Mouse (Mus musculus): ENCODE results near the gene Smarcd1. TPM values are rescaled to one million over a fixed set of nuclear protein-coding genes. Genes with fewer than 3 reads are reported as not detected.

Smarcd1 gene
- polyA plus RNA-seq, 1 experiment from 2014 or later, result 21.9 TPM

DNA sequence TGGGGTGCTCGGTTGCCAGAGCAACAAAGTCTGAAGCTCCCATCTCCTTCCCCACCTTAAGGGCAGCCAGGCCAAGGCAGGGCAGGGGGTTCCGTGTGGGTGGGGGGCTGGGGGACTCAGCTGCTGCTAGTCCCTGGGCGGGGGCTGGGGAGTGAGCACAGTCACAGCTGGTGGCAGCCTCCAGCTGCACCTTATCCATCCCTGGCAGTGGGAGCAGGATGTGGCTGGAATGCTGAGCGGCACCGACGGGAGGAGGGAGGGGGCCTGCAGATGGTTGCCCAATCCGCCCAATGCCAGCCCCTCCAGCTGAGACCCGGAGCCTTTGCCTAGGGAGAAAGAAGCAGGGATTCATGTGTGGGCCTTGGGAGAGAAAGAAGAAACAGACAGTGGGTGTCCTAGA, 24.8 kb upstream of the Smarcd1 start:
- WGBS, result 40% methylated on average over 8 of the region's 8 CpGs
- no peak for ATAC-seq (replicated peaks; ENCODE audit: extremely low read depth, insufficient read depth, low FRiP score)

DNA sequence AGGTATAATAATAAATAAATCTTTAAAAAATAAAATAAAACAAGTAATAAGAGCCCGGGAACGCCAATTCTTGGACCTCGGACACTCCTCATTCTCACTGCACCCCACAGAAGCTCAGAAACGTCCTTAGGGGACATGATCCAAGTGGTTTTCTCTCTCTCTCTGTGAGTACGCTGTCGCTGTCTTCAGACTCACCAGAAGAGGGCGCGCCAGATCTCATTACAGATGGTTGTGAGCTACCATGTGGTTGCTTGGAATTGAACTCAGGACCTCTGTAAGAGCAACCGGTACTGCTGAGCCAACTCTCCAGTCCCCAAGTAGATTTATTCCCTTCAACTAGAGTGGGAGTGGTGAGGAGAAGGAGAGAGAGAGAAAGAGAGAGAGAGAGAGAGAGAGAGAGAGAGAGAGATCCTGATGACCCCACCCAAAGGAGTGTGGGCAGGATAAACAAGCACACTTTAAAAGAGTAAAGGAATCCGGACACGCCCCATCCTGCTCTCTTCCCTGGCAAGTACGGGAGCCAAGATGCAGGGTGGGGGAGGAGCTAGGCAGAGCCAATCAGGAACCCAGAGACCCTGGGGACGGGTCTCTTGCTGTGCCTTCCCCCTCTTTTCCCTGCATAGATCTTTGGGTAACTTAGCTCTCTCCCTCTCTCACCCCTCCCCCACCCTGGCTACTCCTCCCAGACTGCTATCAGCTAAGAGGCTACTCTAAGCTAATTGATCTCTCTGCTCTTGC, 23.7 kb upstream of the Smarcd1 start:
- Histone ChIP-seq H3K9ac (ENCODE audit: low read length) (no peak overlapping the region), H3K4me1 (ENCODE audit: control insufficient read depth, insufficient read depth, low read length) (no peaks in the 10 kb centered on the region; the same call in 1 of the 2 replicates), H3K27ac (ENCODE audit: low read length) (no peak overlapping the region), H3K4me3 (ENCODE audit: low read length) (no peak overlapping the region), H3K27me3 (ENCODE audit: control insufficient read depth, insufficient read depth, low read length) (peaks cover 17% of the 10 kb centered on the region), H3K9me3 (replicated peaks; ENCODE audit: control insufficient read depth, low read length) (no peaks in the 10 kb centered on the region), H3K4me2 (ENCODE audit: low read depth, low read length) (no peak overlapping the region), H3K36me3 (ENCODE audit: control insufficient read depth, insufficient read depth) (no peaks in the 10 kb centered on the region)
- ATAC-seq (replicated peaks; ENCODE audit: extremely low read depth, insufficient read depth, low FRiP score), result no peak
- 14% methylated on average over 13 of the region's 13 CpGs for WGBS

More for the DNA sequence above, 24.8 kb upstream of the Smarcd1 start:
- Histone ChIP-seq H3K36me3 (ENCODE audit: control insufficient read depth, insufficient read depth) (no peaks in the 10 kb centered on the region), H3K4me1 (ENCODE audit: control insufficient read depth, insufficient read depth, low read length) (no peaks in the 10 kb centered on the region; the same call in 1 of the 2 replicates), H3K27me3 (ENCODE audit: control insufficient read depth, insufficient read depth, low read length) (peaks cover 28% of the 10 kb centered on the region), H3K9ac (ENCODE audit: low read length) (no peak overlapping the region), H3K9me3 (replicated peaks; ENCODE audit: control insufficient read depth, low read length) (no peaks in the 10 kb centered on the region), H3K4me2 (ENCODE audit: low read depth, low read length) (no peak overlapping the region), H3K27ac (ENCODE audit: low read length) (no peak overlapping the region), H3K4me3 (ENCODE audit: low read length) (no peak overlapping the region)

GRCm38 (mm10) chr15:99679008-99679407, 22.9 kb upstream of the Smarcd1 start:
- no peaks in the 10 kb centered on the region; the same call in 1 of the 2 replicates for H3K4me1 ChIP-seq (ENCODE audit: control insufficient read depth, insufficient read depth, low read length)
- no peaks in the 10 kb centered on the region for H3K36me3 ChIP-seq (ENCODE audit: control insufficient read depth, insufficient read depth)
- no peak overlapping the region for H3K9ac ChIP-seq (ENCODE audit: low read length)
- no peak overlapping the region for H3K27ac ChIP-seq (ENCODE audit: low read length)
- ATAC-seq (replicated peaks; ENCODE audit: extremely low read depth, insufficient read depth, low FRiP score), result no peak
- H3K9me3 ChIP-seq (replicated peaks; ENCODE audit: control insufficient read depth, low read length), result no peaks in the 10 kb centered on the region
- WGBS, result 48% methylated on average over 7 of the region's 7 CpGs
- H3K4me2 ChIP-seq (ENCODE audit: low read depth, low read length), result no peak overlapping the region
- H3K27me3 ChIP-seq (ENCODE audit: control insufficient read depth, insufficient read depth, low read length), result peaks cover 11% of the 10 kb centered on the region
- no peak overlapping the region for H3K4me3 ChIP-seq (ENCODE audit: low read length)

DNA sequence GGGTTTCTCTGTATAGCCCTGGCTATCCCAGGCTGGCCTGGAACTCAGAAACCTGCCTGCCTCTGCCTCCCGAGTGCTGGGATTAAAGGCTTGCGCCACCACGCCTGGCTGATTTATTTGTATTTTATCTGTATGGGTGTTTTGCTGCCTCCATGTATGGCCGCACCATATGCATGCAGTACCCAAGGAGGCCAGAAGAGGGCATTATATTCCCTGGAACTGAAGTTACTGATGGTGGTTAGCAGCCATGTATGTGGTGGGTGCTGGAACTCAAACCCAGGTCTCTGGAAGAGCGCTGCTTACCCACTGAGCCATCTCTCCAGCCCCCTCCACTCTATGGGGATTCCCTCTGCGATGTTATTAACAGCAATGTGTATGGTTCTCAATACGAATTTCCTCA, 19.0 kb upstream of the Smarcd1 start:
- no peaks in the 10 kb centered on the region for H3K36me3 ChIP-seq (ENCODE audit: control insufficient read depth, insufficient read depth)
- ATAC-seq (replicated peaks; ENCODE audit: extremely low read depth, insufficient read depth, low FRiP score), result no peak
- H3K4me3 ChIP-seq (ENCODE audit: low read length), result no peak overlapping the region
- no peaks in the 10 kb centered on the region for H3K9me3 ChIP-seq (replicated peaks; ENCODE audit: control insufficient read depth, low read length)
- peaks cover 3% of the 10 kb centered on the region; the same call in 1 of the 2 replicates for H3K27me3 ChIP-seq (ENCODE audit: control insufficient read depth, insufficient read depth, low read length)
- H3K4me2 ChIP-seq (ENCODE audit: low read depth, low read length), result no peak overlapping the region
- WGBS, result 90% methylated on average over 7 of the region's 7 CpGs
- no peak overlapping the region for H3K27ac ChIP-seq (ENCODE audit: low read length)
- H3K4me1 ChIP-seq (ENCODE audit: control insufficient read depth, insufficient read depth, low read length), result no peaks in the 10 kb centered on the region; the same call in 1 of the 2 replicates
- H3K9ac ChIP-seq (ENCODE audit: low read length), result no peak overlapping the region

GRCm38 (mm10) chr15:99684156-99684555, 17.8 kb upstream of the Smarcd1 start:
- Histone ChIP-seq H3K4me1 (ENCODE audit: control insufficient read depth, insufficient read depth, low read length) (no peaks in the 10 kb centered on the region), H3K36me3 (ENCODE audit: control insufficient read depth, insufficient read depth) (no peaks in the 10 kb centered on the region), H3K27ac (ENCODE audit: low read length) (no peak overlapping the region), H3K4me3 (ENCODE audit: low read length) (no peak overlapping the region), H3K27me3 (ENCODE audit: control insufficient read depth, insufficient read depth, low read length) (peaks cover 3% of the 10 kb centered on the region; the same call in 1 of the 2 replicates), H3K9me3 (replicated peaks; ENCODE audit: control insufficient read depth, low read length) (no peaks in the 10 kb centered on the region), H3K4me2 (ENCODE audit: low read depth, low read length) (no peak overlapping the region), H3K9ac (ENCODE audit: low read length) (no peak overlapping the region)
- ATAC-seq (replicated peaks; ENCODE audit: extremely low read depth, insufficient read depth, low FRiP score), result no peak
- 90% methylated on average over 5 of the region's 5 CpGs for WGBS

DNA sequence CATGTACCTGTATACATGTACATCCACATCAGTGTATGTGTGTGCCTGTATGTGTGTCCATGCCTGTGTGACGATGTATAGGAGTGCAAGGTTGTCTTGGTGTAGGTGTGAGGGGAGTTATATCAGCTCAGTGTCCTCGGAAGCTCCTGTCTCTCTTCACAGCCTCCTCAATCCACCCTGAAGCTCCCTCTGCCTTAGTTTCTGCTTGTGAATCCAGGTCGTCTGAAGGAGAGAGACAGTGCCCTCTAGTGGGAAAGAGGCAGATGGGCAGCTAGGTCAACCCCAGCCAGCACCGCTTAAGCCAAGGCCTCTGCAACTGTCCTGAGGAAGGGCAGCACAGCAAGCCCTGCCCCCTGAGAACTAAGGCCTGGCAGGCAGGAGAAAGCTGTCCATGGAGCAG, 13.2 kb upstream of the Smarcd1 start:
- H3K4me1 ChIP-seq (ENCODE audit: control insufficient read depth, insufficient read depth, low read length), result no peaks in the 10 kb centered on the region
- H3K36me3 ChIP-seq (ENCODE audit: control insufficient read depth, insufficient read depth), result no peaks in the 10 kb centered on the region
- H3K4me2 ChIP-seq (ENCODE audit: low read depth, low read length), result no peak overlapping the region
- 5% methylated on average over 4 of the region's 4 CpGs for WGBS
- no peak overlapping the region for H3K9ac ChIP-seq (ENCODE audit: low read length)
- ATAC-seq (replicated peaks; ENCODE audit: extremely low read depth, insufficient read depth, low FRiP score), result no peak
- peaks cover 11% of the 10 kb centered on the region; the same call in 1 of the 2 replicates for H3K27me3 ChIP-seq (ENCODE audit: control insufficient read depth, insufficient read depth, low read length)
- no peaks in the 10 kb centered on the region for H3K9me3 ChIP-seq (replicated peaks; ENCODE audit: control insufficient read depth, low read length)
- no peak overlapping the region for H3K4me3 ChIP-seq (ENCODE audit: low read length)
- no peak overlapping the region for H3K27ac ChIP-seq (ENCODE audit: low read length)

DNA sequence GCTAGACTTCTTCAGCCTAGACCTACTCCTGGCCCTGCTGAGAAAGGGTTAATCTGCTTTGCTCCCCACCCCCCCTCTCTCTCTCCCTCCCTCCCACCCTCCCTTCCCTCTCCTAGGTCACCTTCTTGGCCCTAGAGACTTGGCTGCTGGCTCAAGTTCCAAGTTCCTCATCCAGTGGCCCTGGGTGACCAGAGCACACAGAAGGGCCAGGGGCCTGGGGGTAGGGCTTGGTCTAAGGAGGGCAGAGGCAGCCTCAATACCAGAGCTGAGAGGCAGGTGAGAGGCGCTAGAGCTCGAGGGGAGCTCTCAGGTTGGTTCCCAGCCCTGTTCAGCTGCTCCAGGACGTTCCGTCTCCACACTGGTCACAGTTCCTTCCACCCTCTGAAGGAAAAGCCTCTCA, 11.0 kb upstream of the Smarcd1 start:
- no peak overlapping the region for H3K4me3 ChIP-seq (ENCODE audit: low read length)
- H3K4me1 ChIP-seq (ENCODE audit: control insufficient read depth, insufficient read depth, low read length), result peaks cover 7% of the 10 kb centered on the region
- 24% methylated on average over 4 of the region's 4 CpGs for WGBS

GRCm38 (mm10) chr15:99691976-99692375, 10.0 kb upstream of the Smarcd1 start:
- ATAC-seq (replicated peaks; ENCODE audit: extremely low read depth, insufficient read depth, low FRiP score), result no peak
- Histone ChIP-seq H3K4me1 (ENCODE audit: control insufficient read depth, insufficient read depth, low read length) (peaks cover 7% of the 10 kb centered on the region), H3K4me3 (ENCODE audit: low read length) (no peak overlapping the region), H3K27ac (ENCODE audit: low read length) (no peak overlapping the region), H3K36me3 (ENCODE audit: control insufficient read depth, insufficient read depth) (no peaks in the 10 kb centered on the region), H3K4me2 (ENCODE audit: low read depth, low read length) (no peak overlapping the region), H3K9ac (ENCODE audit: low read length) (no peak overlapping the region), H3K27me3 (ENCODE audit: control insufficient read depth, insufficient read depth, low read length) (peaks cover 11% of the 10 kb centered on the region; the same call in 1 of the 2 replicates), H3K9me3 (replicated peaks; ENCODE audit: control insufficient read depth, low read length) (no peaks in the 10 kb centered on the region)
- 53% methylated on average over 9 of the region's 9 CpGs for WGBS

More for the DNA sequence above, 11.0 kb upstream of the Smarcd1 start:
- Histone ChIP-seq H3K4me2 (ENCODE audit: low read depth, low read length) (no peak overlapping the region), H3K9me3 (replicated peaks; ENCODE audit: control insufficient read depth, low read length) (no peaks in the 10 kb centered on the region), H3K27ac (ENCODE audit: low read length) (no peak overlapping the region), H3K27me3 (ENCODE audit: control insufficient read depth, insufficient read depth, low read length) (peaks cover 11% of the 10 kb centered on the region; the same call in 1 of the 2 replicates), H3K9ac (ENCODE audit: low read length) (no peak overlapping the region), H3K36me3 (ENCODE audit: control insufficient read depth, insufficient read depth) (no peaks in the 10 kb centered on the region)
- ATAC-seq (replicated peaks; ENCODE audit: extremely low read depth, insufficient read depth, low FRiP score), result no peak

- Histone ChIP-seq H3K4me1 (ENCODE audit: control insufficient read depth, insufficient read depth, low read length) (peaks cover 19% of the 10 kb centered on the region), H3K36me3 (ENCODE audit: control insufficient read depth, insufficient read depth) (no peaks in the 10 kb centered on the region), H3K27ac (ENCODE audit: low read length) (no peak overlapping the region), H3K4me3 (ENCODE audit: low read length) (no peak overlapping the region), H3K27me3 (ENCODE audit: control insufficient read depth, insufficient read depth, low read length) (peaks cover 7% of the 10 kb centered on the region; the same call in 1 of the 2 replicates), H3K9me3 (replicated peaks; ENCODE audit: control insufficient read depth, low read length) (no peaks in the 10 kb centered on the region), H3K9ac (ENCODE audit: low read length) (no peak overlapping the region), H3K4me2 (ENCODE audit: low read depth, low read length) (no peak overlapping the region)
- WGBS, result 15% methylated on average over 2 of the region's 2 CpGs
- no peak for ATAC-seq (replicated peaks; ENCODE audit: extremely low read depth, insufficient read depth, low FRiP score)
These were observed 4.6 kb upstream of the Smarcd1 start for GRCm38 (mm10) chr15:99697309-99697708.
